Mouse (Mus musculus): ENCODE data around the gene Gm28038. TPM values are rescaled to one million over a fixed set of nuclear protein-coding genes. Genes with fewer than 3 reads are reported as not detected.

Gm28038 gene
- polyA plus RNA-seq, 1 experiment from 2014 or later: not detected

- ATAC-seq (no peak), DNase-seq (ENCODE audit: low read depth, low spot score) (no peak)
- no peak for TF ChIP-seq CTCF (IDR thresholded peaks at IDR 0.05)
- CTCF ChIA-PET: no interaction called here
- H3K27me3 ChIP-seq: no peaks in the 10 kb centered on the region
- in situ Hi-C loops (cut with MboI; ENCODE audit: low pct_unique_long_range_greater_than_20kb): no loop called here
- POLR2A ChIA-PET: no interaction called here
These were observed 36.2 kb upstream of the Gm28038 start for GRCm38 (mm10) chr2:30244595-30245178.

- ATAC-seq (no peak), DNase-seq (ENCODE audit: low read depth, low spot score) (no peak)
- no peaks in the 10 kb centered on the region for H3K27me3 ChIP-seq
- POLR2A ChIA-PET: no interaction called here
- in situ Hi-C loops (cut with MboI; ENCODE audit: low pct_unique_long_range_greater_than_20kb): no loop called here
- CTCF ChIA-PET: no interaction called here
- no peak for TF ChIP-seq CTCF (IDR thresholded peaks at IDR 0.05)
These were observed 33.8 kb upstream of the Gm28038 start for GRCm38 (mm10) chr2:30247036-30247435.

DNA sequence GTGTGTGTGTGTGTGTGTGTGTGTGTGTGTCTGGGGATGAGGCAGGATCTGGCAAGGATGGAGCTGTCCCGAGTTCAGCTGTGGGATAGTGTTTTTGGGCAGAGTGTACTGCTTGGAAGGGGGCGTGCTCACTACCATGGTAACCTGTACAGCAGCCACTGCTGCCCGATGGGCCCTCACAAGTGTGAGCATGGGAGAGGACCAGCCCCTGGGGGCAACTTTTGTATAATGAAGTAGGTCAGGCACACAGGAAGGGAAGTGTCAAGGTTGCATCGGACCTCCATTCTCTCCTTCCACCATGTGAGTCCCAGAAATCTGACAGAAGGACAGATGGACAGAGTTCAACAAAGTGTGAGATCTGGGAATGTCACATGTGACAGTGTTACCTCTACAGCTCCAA is 33.2 kb upstream of the Gm28038 start:
- no peak for TF ChIP-seq CTCF (IDR thresholded peaks at IDR 0.05)

GRCm38 (mm10) chr2:30249182-30249581 is 31.7 kb upstream of the Gm28038 start:
- DNase-seq (ENCODE audit: low read depth, low spot score) (no peak), ATAC-seq (no peak)
- POLR2A ChIA-PET: interaction anchor here (0.6 kb wide), 1 partner anchor 23 kb away, joined by 4 read pairs; no protein-coding TSS in a partner anchor
- H3K27me3 ChIP-seq: no peaks in the 10 kb centered on the region
- TF ChIP-seq CTCF (IDR thresholded peaks at IDR 0.05): no peak
- in situ Hi-C loops (cut with MboI; ENCODE audit: low pct_unique_long_range_greater_than_20kb): no loop called here
- CTCF ChIA-PET: no interaction called here

More for the DNA sequence above, 33.2 kb upstream of the Gm28038 start:
- in situ Hi-C loops (cut with MboI; ENCODE audit: low pct_unique_long_range_greater_than_20kb): no loop called here
- ChIA-PET POLR2A (no interaction called here), CTCF (no interaction called here)
- H3K27me3 ChIP-seq: no peaks in the 10 kb centered on the region
- ATAC-seq (no peak), DNase-seq (ENCODE audit: low read depth, low spot score) (no peak)

DNA sequence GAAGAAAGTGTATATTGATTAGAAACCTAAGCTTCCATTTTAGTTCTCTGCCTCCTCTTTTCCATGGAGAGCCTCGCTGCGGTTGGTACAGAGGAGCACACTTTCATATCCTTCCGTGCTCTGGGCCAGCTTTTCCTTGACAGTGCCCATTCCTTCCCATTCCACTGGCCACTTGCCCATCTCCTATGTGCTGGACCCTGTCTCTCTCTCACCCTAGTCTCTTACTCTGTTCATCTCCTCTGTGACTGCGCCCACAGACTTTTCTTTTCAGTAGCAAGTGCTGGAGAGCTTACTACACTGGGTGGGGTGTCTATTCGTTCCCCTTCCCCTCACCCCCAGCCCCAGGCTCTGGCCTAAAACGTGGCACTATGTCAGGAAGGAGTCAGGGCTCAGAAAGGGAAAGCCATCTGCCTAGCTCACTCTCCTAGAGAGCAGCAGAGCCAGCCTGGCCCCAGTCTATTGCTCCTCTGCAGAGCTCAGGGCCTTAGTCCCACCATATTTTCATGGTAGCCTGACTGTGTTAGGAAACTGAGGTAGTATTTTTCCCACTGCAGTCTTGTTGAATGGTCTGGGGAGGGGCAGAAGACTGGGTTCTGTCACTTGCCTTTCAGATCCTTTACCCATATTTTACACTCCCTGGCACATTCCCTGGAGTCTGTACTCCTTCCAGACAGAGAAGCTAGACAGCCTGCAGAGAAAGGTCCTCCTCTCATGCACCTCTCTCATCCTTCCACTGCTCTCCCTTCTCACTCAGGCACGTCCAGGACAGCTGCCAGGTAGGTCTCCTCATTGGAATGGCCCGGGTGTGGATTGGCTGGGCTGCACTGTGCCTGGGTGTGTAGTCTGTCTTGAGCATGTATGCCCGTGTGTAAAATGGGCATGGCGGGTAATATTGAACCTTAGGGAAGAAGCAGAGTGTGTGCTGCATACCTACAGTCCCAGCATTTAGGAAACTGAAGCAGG is 30.4 kb upstream of the Gm28038 start:
- in situ Hi-C loops (cut with MboI; ENCODE audit: low pct_unique_long_range_greater_than_20kb): no loop called here
- CTCF ChIA-PET: no interaction called here
- no peaks in the 10 kb centered on the region for H3K27me3 ChIP-seq
- TF ChIP-seq CTCF (IDR thresholded peaks at IDR 0.05): no peak
- DNase-seq (ENCODE audit: low read depth, low spot score) (no peak), ATAC-seq (no peak)
- POLR2A ChIA-PET: interaction anchor here (0.6 to 1.3 kb wide), 2 partner anchors 12 to 36 kb away, joined by 3 to 4 read pairs; partner anchors contain the start of gene Lrrc8a

DNA sequence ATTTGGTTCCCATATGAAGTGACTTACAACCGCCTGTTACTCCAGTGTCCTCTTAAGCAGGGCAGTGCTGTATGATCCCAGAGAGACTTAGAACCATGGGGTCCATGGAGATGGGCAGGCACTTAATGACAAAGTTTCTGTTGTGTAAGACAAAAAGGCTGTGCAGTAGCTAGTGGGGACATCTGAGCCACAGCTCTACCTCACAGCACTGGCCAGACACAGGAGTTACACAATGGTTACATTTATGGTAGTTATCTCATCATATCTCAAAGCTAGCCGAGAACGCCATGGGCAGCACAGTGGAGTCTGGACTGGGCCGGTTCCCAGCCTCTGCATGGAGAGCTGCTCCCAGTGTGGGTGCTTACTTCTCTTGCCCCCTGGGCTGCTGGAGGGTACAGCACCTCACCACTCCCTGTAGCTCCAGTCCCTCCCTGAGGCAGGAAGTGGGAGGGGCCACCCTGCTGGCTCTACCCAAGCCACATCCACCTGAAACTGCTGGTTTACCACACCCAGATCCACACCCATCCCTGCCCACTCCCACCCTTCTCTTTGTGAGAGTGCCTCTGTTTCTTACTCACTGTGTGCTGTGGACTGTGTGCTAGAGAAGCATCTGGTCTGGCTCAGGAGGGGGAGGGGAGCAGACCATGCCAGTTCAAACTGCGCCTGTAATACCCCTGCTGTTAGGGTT is 29.3 kb upstream of the Gm28038 start:
- in situ Hi-C loops (cut with MboI; ENCODE audit: low pct_unique_long_range_greater_than_20kb): no loop called here
- DNase-seq (ENCODE audit: low read depth, low spot score): no peak
- ChIA-PET CTCF (no interaction called here), POLR2A (no interaction called here)
- no peaks in the 10 kb centered on the region for H3K27me3 ChIP-seq
- ATAC-seq: no peak
- no peak for TF ChIP-seq CTCF (IDR thresholded peaks at IDR 0.05)

GRCm38 (mm10) chr2:30252521-30252920 is 28.3 kb upstream of the Gm28038 start:
- TF ChIP-seq CTCF (IDR thresholded peaks at IDR 0.05): no peak
- DNase-seq (ENCODE audit: low read depth, low spot score) (no peak), ATAC-seq (no peak)
- in situ Hi-C loops (cut with MboI; ENCODE audit: low pct_unique_long_range_greater_than_20kb): no loop called here
- POLR2A ChIA-PET: no interaction called here
- CTCF ChIA-PET: no interaction called here
- H3K27me3 ChIP-seq: no peaks in the 10 kb centered on the region

DNA sequence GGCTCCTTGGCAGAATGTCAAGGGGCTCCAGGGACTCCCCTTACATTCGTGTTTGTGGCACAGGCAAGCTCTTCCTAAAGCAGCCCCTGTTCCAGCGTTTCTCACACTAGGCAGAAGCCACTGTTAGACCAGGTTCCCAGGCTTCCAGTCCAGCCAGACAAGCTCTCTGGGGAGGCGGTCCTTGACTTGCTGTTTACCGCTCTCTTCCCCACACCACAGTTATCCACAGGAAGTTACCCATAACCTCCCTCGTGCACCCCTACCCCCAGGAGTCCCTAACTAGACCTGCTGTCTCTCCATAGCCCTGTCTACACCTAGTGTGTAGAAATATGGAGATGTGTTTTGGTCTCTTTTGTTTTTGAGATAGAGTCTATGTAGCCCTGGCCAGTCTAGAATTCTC is 27.0 kb upstream of the Gm28038 start:
- H3K27me3 ChIP-seq: no peaks in the 10 kb centered on the region
- ATAC-seq (no peak), DNase-seq (ENCODE audit: low read depth, low spot score) (no peak)
- no peak for TF ChIP-seq CTCF (IDR thresholded peaks at IDR 0.05)
- ChIA-PET CTCF (no interaction called here), POLR2A (no interaction called here)
- in situ Hi-C loops (cut with MboI; ENCODE audit: low pct_unique_long_range_greater_than_20kb): no loop called here

DNA sequence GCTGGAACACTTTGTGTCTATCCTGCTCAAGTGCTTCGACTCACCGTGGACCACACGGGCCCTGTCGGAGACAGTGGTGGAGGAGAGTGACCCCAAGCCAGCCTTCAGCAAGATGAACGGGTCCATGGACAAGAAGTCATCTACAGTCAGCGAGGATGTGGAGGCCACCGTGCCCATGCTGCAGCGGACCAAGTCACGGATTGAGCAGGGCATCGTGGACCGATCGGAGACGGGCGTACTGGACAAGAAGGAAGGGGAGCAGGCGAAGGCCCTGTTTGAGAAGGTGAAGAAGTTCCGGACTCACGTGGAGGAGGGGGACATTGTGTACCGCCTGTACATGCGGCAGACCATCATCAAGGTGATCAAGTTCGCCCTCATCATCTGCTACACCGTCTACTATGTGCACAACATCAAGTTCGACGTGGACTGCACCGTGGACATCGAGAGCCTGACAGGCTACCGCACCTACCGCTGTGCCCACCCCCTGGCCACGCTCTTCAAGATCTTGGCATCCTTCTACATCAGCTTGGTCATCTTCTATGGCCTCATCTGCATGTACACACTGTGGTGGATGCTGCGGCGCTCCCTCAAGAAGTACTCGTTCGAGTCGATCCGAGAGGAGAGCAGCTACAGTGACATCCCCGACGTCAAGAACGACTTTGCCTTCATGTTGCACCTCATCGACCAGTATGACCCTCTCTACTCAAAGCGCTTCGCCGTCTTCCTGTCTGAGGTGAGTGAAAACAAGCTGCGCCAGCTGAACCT is 25.0 kb upstream of the Gm28038 start:
- POLR2A ChIA-PET: interaction anchor here (0.6 to 1.9 kb wide), 3 partner anchors 11 to 101 kb away, joined by 3 to 7 read pairs (median 3); partner anchors contain the start of gene Phyhd1
- H3K27me3 ChIP-seq: no peaks in the 10 kb centered on the region
- DNase-seq (ENCODE audit: low read depth, low spot score) (no peak), ATAC-seq (no peak)
- CTCF ChIA-PET: interaction anchor here (0.9 kb wide), 1 partner anchor 14 kb away, joined by 4 read pairs; no protein-coding TSS in a partner anchor
- TF ChIP-seq CTCF (IDR thresholded peaks at IDR 0.05): no peak
- in situ Hi-C loops (cut with MboI; ENCODE audit: low pct_unique_long_range_greater_than_20kb): no loop called here

Measured in Patski (cell line).